Comparison of ENCODE assay signal across 10 mouse cellular contexts in the genomic region with DNA sequence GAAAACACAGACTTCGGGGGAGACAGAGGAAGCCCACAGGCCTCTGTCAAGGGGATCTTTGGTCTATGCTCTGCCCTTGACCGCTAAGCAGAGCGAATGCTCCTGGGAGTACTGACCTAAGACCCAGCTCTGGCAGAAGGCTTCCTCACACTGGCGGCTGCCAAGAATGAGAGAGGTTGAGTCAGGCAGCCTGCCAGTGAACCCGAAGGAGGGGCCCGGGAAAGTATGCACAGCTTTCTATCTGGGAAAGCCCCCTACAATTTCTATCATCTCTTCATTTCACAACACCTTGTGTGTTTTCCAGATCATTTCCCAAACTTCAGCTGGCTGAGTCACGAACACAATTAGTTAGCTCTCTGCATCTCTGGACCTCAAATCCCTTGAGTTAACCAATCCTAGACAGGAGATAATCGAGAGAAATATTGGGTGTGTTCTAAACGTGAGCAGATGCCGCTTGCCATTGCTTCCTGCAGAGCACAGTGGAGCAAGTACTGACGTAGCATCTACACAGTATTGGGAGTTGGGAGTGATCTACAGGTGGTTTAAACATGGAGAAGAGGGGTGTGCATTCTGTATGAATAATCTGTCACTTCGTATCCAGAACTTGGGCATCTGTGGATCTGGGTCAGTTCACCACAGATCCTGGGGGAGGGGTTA. TPM values are rescaled to one million over a fixed set of nuclear protein-coding genes. Genes with fewer than 3 reads are reported as not detected.
DNase-seq lines count a peak whose midpoint lies in the region; ATAC-seq and TF ChIP-seq lines count a peak whose summit lies in the region.
"Had no signal": no experiment of that assay in that cellular context is flagged by ENCODE, and none has a peak within 500 bp of the region (broad histone marks: within the 10 kb centered on the region; RNA-seq: fewer than 3 reads in every experiment).

No protein-coding gene starts in this region.

- H3K9me3 ChIP-seq in kidney, postnatal 0 days (replicated peaks; ENCODE audit: low read length): no peaks in the 10 kb centered on the region
- no peaks in the 10 kb centered on the region for H3K9me3 ChIP-seq in midbrain, embryonic 14.5 days (ENCODE audit: control insufficient read depth, low read length)

- H3K4me2 ChIP-seq in kidney, postnatal 0 days (ENCODE audit: low read length): peak overlapping the region; percentile 13; the same call in 1 of the 2 replicates
- H3K4me2 ChIP-seq in midbrain, embryonic 14.5 days (ENCODE audit: low read length): no peak overlapping the region

- no peak overlapping the region for H3K4me3 ChIP-seq in kidney, postnatal 0 days (replicated peaks; ENCODE audit: low read depth, low read length)
- H3K4me3 ChIP-seq in midbrain, embryonic 14.5 days (replicated peaks; ENCODE audit: low read depth, low read length): no peak overlapping the region

- no peaks in the 10 kb centered on the region for H3K36me3 ChIP-seq in kidney, postnatal 0 days (ENCODE audit: insufficient read depth, low read length)
- no peaks in the 10 kb centered on the region for H3K36me3 ChIP-seq in midbrain, embryonic 14.5 days (ENCODE audit: control insufficient read depth, insufficient read depth, low read length)

- peak overlapping the region; percentile 76 for H3K27ac ChIP-seq in kidney, postnatal 0 days
- H3K27ac ChIP-seq in midbrain, embryonic 14.5 days (replicated peaks; ENCODE audit: low read depth, low read length): no peak overlapping the region

- no peak for TF ChIP-seq CTCF in kidney, postnatal 0 days (IDR thresholded peaks at IDR 0.05; ENCODE audit: low read depth)

- DNase-seq in ovary, adult 18-20 months (ENCODE audit: low spot score): peak; percentile 61
- no peak for DNase-seq in ovary, postnatal 10 days (ENCODE audit: low spot score)
- DNase-seq in heart, adult 18-20 months: peak; percentile 88 to 90
- peak; percentile 57 for DNase-seq in kidney, postnatal 0 days (ENCODE audit: low spot score)
- peak; percentile 62 for DNase-seq in ovary, postnatal 14 days (ENCODE audit: low spot score)
- no peak for DNase-seq in layer of hippocampus, adult 8-10 months (ENCODE audit: low spot score in 2 of 2)
- no peak for DNase-seq in thymus, postnatal 14 days
- DNase-seq in midbrain, embryonic 14.5 days: no peak

- ATAC-seq in kidney, postnatal 0 days (replicated peaks; ENCODE audit: low FRiP score, low read depth): no peak
- ATAC-seq in midbrain, embryonic 14.5 days (ENCODE audit: low FRiP score, low TSS enrichment): no peak

- H3K27me3 ChIP-seq in kidney, postnatal 0 days (ENCODE audit: insufficient read depth, low read length): no peaks in the 10 kb centered on the region
- no peaks in the 10 kb centered on the region for H3K27me3 ChIP-seq in midbrain, embryonic 14.5 days (ENCODE audit: control insufficient read depth, insufficient read depth, low read length)

- no peak overlapping the region for H3K9ac ChIP-seq in kidney, postnatal 0 days (ENCODE audit: low read depth, low read length)
- H3K9ac ChIP-seq in midbrain, embryonic 14.5 days (replicated peaks; ENCODE audit: low read length): no peak overlapping the region

- H3K4me1 ChIP-seq in kidney, postnatal 0 days (replicated peaks; ENCODE audit: insufficient read depth, low read length): 0 out of 2 replicates have a peak, but pooled peaks cover 11% of the 10 kb centered on the region
- no peaks in the 10 kb centered on the region for H3K4me1 ChIP-seq in midbrain, embryonic 14.5 days (ENCODE audit: control insufficient read depth, insufficient read depth, low read length)

- WGBS in kidney, postnatal 0 days: 38% methylated on average over 12 of the region's 12 CpGs
- WGBS in midbrain, embryonic 14.5 days: 72% methylated on average over 12 of the region's 12 CpGs

RNA-seq across cellular contexts. Expression of a gene that starts 9.8 kb away (rescaled TPM):
- 10 to 100 TPM; 29.3 to 37.3 TPM for total RNA-seq in heart, adult 18-20 months (2021)
- 60.7 and 61.9 TPM in 2 replicates for polyA plus RNA-seq in kidney, postnatal 0 days (2015; fragmentation: Nextera tagmentation; extraction: Ambion mirVana)
- 10 to 100 TPM; 21.3 to 48.8 (median 34.5) TPM for total RNA-seq in layer of hippocampus, adult 8-10 months (2022)
- polyA plus RNA-seq in midbrain, embryonic 14.5 days (2014; fragmentation: Nextera tagmentation; extraction: Ambion mirVana): 29.0 and 32.2 TPM in 2 replicates

RNA-seq across cellular contexts. Expression of a gene that starts 28.8 kb away (rescaled TPM):
- total RNA-seq in heart, adult 18-20 months (2021): not detected
- polyA plus RNA-seq in kidney, postnatal 0 days (2015; fragmentation: Nextera tagmentation; extraction: Ambion mirVana): 0.33 TPM in 1 of 2 replicates, not detected in the other
- total RNA-seq in layer of hippocampus, adult 8-10 months (2022): under 1 TPM in 1 of 4 experiments, not detected in 3; 0.72 TPM
- polyA plus RNA-seq in midbrain, embryonic 14.5 days (2014; fragmentation: Nextera tagmentation; extraction: Ambion mirVana): not detected in 2 replicates
- total RNA-seq: hematopoietic stem cell, adult 5-6 weeks; MEL had no signal

RNA-seq across cellular contexts. Expression of a gene that starts 43.2 kb away (rescaled TPM):
- total RNA-seq in heart, adult 18-20 months (2021): 100 to 1,000 TPM; 115 to 133 TPM
- 44.6 and 46.1 TPM in 2 replicates for polyA plus RNA-seq in kidney, postnatal 0 days (2015; fragmentation: Nextera tagmentation; extraction: Ambion mirVana)
- total RNA-seq in layer of hippocampus, adult 8-10 months (2022): 10 to 100 TPM in 3 of 4 experiments, 1 to 10 TPM in 1; 9.6 to 18.3 (median 14.3) TPM
- 5.4 and 9.3 TPM in 2 replicates for polyA plus RNA-seq in midbrain, embryonic 14.5 days (2014; fragmentation: Nextera tagmentation; extraction: Ambion mirVana)

Comparison
In these comparisons a context has a peak if more than half of its experiments do, and no peak if none do; other contexts are left out.
1. DNase-seq: peak in ovary, adult 18-20 months (single experiment), heart, adult 18-20 months (2 of 2), kidney, postnatal 0 days (single experiment) and ovary, postnatal 14 days (single experiment); none in ovary, postnatal 10 days (single experiment), layer of hippocampus, adult 8-10 months (0 of 2), thymus, postnatal 14 days (single experiment) and midbrain, embryonic 14.5 days (single experiment).
2. RNA of a gene that starts 43.2 kb away (total RNA-seq): 115 to 133 TPM in heart, adult 18-20 months; 9.6 to 18.3 TPM in layer of hippocampus, adult 8-10 months; every median in the first group is over 4 times any median in the second.